Mouse (Mus musculus): ENCODE measurements around the gene Hecw2. TPM values are rescaled to one million over a fixed set of nuclear protein-coding genes. Genes with fewer than 3 reads are reported as not detected.
A peak's percentile ranks its signal among the peaks of the same experiment; 100 is the strongest.

The Hecw2 gene
- polyA plus RNA-seq, 1 experiment from 2014 or later = 5.5 TPM

GRCm38 (mm10) chr1:54074456-54074855 lies 120.5 kb downstream of the Hecw2 start:
- no peaks in the 10 kb centered on the region for H3K36me3 ChIP-seq (ENCODE audit: control insufficient read depth, insufficient read depth, low read length)
- H3K27me3 ChIP-seq (ENCODE audit: control insufficient read depth, insufficient read depth, low read length) = no peaks in the 10 kb centered on the region
- 79% methylated on average over 1 of the region's 1 CpGs for WGBS
- no peaks in the 10 kb centered on the region for H3K4me1 ChIP-seq (ENCODE audit: control insufficient read depth, insufficient read depth, low read length)
- no peaks in the 10 kb centered on the region for H3K9me3 ChIP-seq (ENCODE audit: control insufficient read depth, low read length)
- H3K27ac ChIP-seq (ENCODE audit: low read depth, low read length) = no peak overlapping the region
- H3K4me2 ChIP-seq (ENCODE audit: low read depth) = no peak overlapping the region
- H3K9ac ChIP-seq (ENCODE audit: low read length) = no peak overlapping the region
- no peak overlapping the region for H3K4me3 ChIP-seq (ENCODE audit: low read depth, low read length)
- ATAC-seq (ENCODE audit: insufficient read depth, low FRiP score, low TSS enrichment) (no peak), DNase-seq (ENCODE audit: low spot score) (no peak)

- Histone ChIP-seq H3K36me3 (ENCODE audit: control insufficient read depth, insufficient read depth, low read length) (no peaks in the 10 kb centered on the region), H3K9ac (ENCODE audit: low read length) (no peak overlapping the region), H3K27ac (ENCODE audit: low read depth, low read length) (no peak overlapping the region), H3K4me2 (ENCODE audit: low read depth) (no peak overlapping the region), H3K4me1 (ENCODE audit: control insufficient read depth, insufficient read depth, low read length) (no peaks in the 10 kb centered on the region), H3K9me3 (ENCODE audit: control insufficient read depth, low read length) (no peaks in the 10 kb centered on the region), H3K27me3 (ENCODE audit: control insufficient read depth, insufficient read depth, low read length) (no peaks in the 10 kb centered on the region), H3K4me3 (ENCODE audit: low read depth, low read length) (no peak overlapping the region)
- DNase-seq (ENCODE audit: low spot score) (no peak), ATAC-seq (ENCODE audit: insufficient read depth, low FRiP score, low TSS enrichment) (no peak)
- WGBS = 65% methylated on average over 2 of the region's 2 CpGs
These were observed 124.8 kb downstream of the Hecw2 start for GRCm38 (mm10) chr1:54070121-54070520.

GRCm38 (mm10) chr1:54068248-54068647 lies 126.7 kb downstream of the Hecw2 start:
- WGBS = 79% methylated on average over 1 of the region's 1 CpGs
- H3K4me2 ChIP-seq (ENCODE audit: low read depth) = no peak overlapping the region
- H3K4me3 ChIP-seq (ENCODE audit: low read depth, low read length) = no peak overlapping the region
- H3K9ac ChIP-seq (ENCODE audit: low read length) = no peak overlapping the region
- ATAC-seq (ENCODE audit: insufficient read depth, low FRiP score, low TSS enrichment) (no peak), DNase-seq (ENCODE audit: low spot score) (no peak)
- no peak overlapping the region for H3K27ac ChIP-seq (ENCODE audit: low read depth, low read length)
- H3K27me3 ChIP-seq (ENCODE audit: control insufficient read depth, insufficient read depth, low read length) = no peaks in the 10 kb centered on the region
- H3K4me1 ChIP-seq (ENCODE audit: control insufficient read depth, insufficient read depth, low read length) = no peaks in the 10 kb centered on the region
- no peaks in the 10 kb centered on the region for H3K9me3 ChIP-seq (ENCODE audit: control insufficient read depth, low read length)
- H3K36me3 ChIP-seq (ENCODE audit: control insufficient read depth, insufficient read depth, low read length) = no peaks in the 10 kb centered on the region

GRCm38 (mm10) chr1:54065434-54065833 lies 129.5 kb downstream of the Hecw2 start:
- 79% methylated on average over 1 of the region's 1 CpGs for WGBS
- no peak overlapping the region for H3K4me2 ChIP-seq (ENCODE audit: low read depth)
- H3K4me3 ChIP-seq (ENCODE audit: low read depth, low read length) = no peak overlapping the region
- ATAC-seq (ENCODE audit: insufficient read depth, low FRiP score, low TSS enrichment) (no peak), DNase-seq (ENCODE audit: low spot score) (no peak)
- H3K9ac ChIP-seq (ENCODE audit: low read length) = no peak overlapping the region
- no peaks in the 10 kb centered on the region for H3K4me1 ChIP-seq (ENCODE audit: control insufficient read depth, insufficient read depth, low read length)
- H3K36me3 ChIP-seq (ENCODE audit: control insufficient read depth, insufficient read depth, low read length) = no peaks in the 10 kb centered on the region
- H3K9me3 ChIP-seq (ENCODE audit: control insufficient read depth, low read length) = no peaks in the 10 kb centered on the region
- H3K27me3 ChIP-seq (ENCODE audit: control insufficient read depth, insufficient read depth, low read length) = no peaks in the 10 kb centered on the region
- H3K27ac ChIP-seq (ENCODE audit: low read depth, low read length) = no peak overlapping the region

GRCm38 (mm10) chr1:54061078-54061477 lies 133.9 kb downstream of the Hecw2 start:
- H3K27me3 ChIP-seq (ENCODE audit: control insufficient read depth, insufficient read depth, low read length) = no peaks in the 10 kb centered on the region
- H3K27ac ChIP-seq (ENCODE audit: low read depth, low read length) = no peak overlapping the region
- H3K4me3 ChIP-seq (ENCODE audit: low read depth, low read length) = no peak overlapping the region
- no peak overlapping the region for H3K9ac ChIP-seq (ENCODE audit: low read length)
- H3K9me3 ChIP-seq (ENCODE audit: control insufficient read depth, low read length) = no peaks in the 10 kb centered on the region
- DNase-seq (ENCODE audit: low spot score) = no peak
- H3K4me2 ChIP-seq (ENCODE audit: low read depth) = no peak overlapping the region
- no peak for ATAC-seq (ENCODE audit: insufficient read depth, low FRiP score, low TSS enrichment)
- 97% methylated on average over 2 of the region's 2 CpGs for WGBS
- H3K36me3 ChIP-seq (ENCODE audit: control insufficient read depth, insufficient read depth, low read length) = no peaks in the 10 kb centered on the region
- no peaks in the 10 kb centered on the region for H3K4me1 ChIP-seq (ENCODE audit: control insufficient read depth, insufficient read depth, low read length)

- Histone ChIP-seq H3K9ac (ENCODE audit: low read length) (no peak overlapping the region), H3K4me1 (ENCODE audit: control insufficient read depth, insufficient read depth, low read length) (no peaks in the 10 kb centered on the region), H3K4me3 (ENCODE audit: low read depth, low read length) (no peak overlapping the region), H3K27ac (ENCODE audit: low read depth, low read length) (no peak overlapping the region), H3K27me3 (ENCODE audit: control insufficient read depth, insufficient read depth, low read length) (no peaks in the 10 kb centered on the region), H3K9me3 (ENCODE audit: control insufficient read depth, low read length) (no peaks in the 10 kb centered on the region), H3K36me3 (ENCODE audit: control insufficient read depth, insufficient read depth, low read length) (no peaks in the 10 kb centered on the region), H3K4me2 (ENCODE audit: low read depth) (no peak overlapping the region)
- DNase-seq (ENCODE audit: low spot score) (no peak), ATAC-seq (ENCODE audit: insufficient read depth, low FRiP score, low TSS enrichment) (no peak)
- 77% methylated on average over 1 of the region's 1 CpGs for WGBS
These were observed 135.2 kb downstream of the Hecw2 start for GRCm38 (mm10) chr1:54059731-54060130.

- Histone ChIP-seq H3K9me3 (ENCODE audit: control insufficient read depth, low read length) (no peaks in the 10 kb centered on the region), H3K9ac (ENCODE audit: low read length) (no peak overlapping the region), H3K4me3 (ENCODE audit: low read depth, low read length) (no peak overlapping the region), H3K36me3 (ENCODE audit: control insufficient read depth, insufficient read depth, low read length) (no peaks in the 10 kb centered on the region), H3K27ac (ENCODE audit: low read depth, low read length) (no peak overlapping the region), H3K27me3 (ENCODE audit: control insufficient read depth, insufficient read depth, low read length) (no peaks in the 10 kb centered on the region), H3K4me2 (ENCODE audit: low read depth) (no peak overlapping the region), H3K4me1 (ENCODE audit: control insufficient read depth, insufficient read depth, low read length) (no peaks in the 10 kb centered on the region)
- ATAC-seq (ENCODE audit: insufficient read depth, low FRiP score, low TSS enrichment) (no peak), DNase-seq (ENCODE audit: low spot score) (no peak)
These were observed 142.2 kb downstream of the Hecw2 start for GRCm38 (mm10) chr1:54052771-54053170.

- ATAC-seq (ENCODE audit: insufficient read depth, low FRiP score, low TSS enrichment) (no peak), DNase-seq (ENCODE audit: low spot score) (no peak)
- H3K9ac ChIP-seq (ENCODE audit: low read length) = no peak overlapping the region
- no peaks in the 10 kb centered on the region for H3K27me3 ChIP-seq (ENCODE audit: control insufficient read depth, insufficient read depth, low read length)
- no peak overlapping the region for H3K4me2 ChIP-seq (ENCODE audit: low read depth)
- H3K4me1 ChIP-seq (ENCODE audit: control insufficient read depth, insufficient read depth, low read length) = no peaks in the 10 kb centered on the region
- no peaks in the 10 kb centered on the region for H3K9me3 ChIP-seq (ENCODE audit: control insufficient read depth, low read length)
- H3K27ac ChIP-seq (ENCODE audit: low read depth, low read length) = no peak overlapping the region
- 67% methylated on average over 1 of the region's 1 CpGs for WGBS
- H3K36me3 ChIP-seq (ENCODE audit: control insufficient read depth, insufficient read depth, low read length) = no peaks in the 10 kb centered on the region
- no peak overlapping the region for H3K4me3 ChIP-seq (ENCODE audit: low read depth, low read length)
These were observed 148.0 kb downstream of the Hecw2 start for GRCm38 (mm10) chr1:54046923-54047322.

GRCm38 (mm10) chr1:54039062-54039461 lies 155.9 kb downstream of the Hecw2 start:
- H3K4me2 ChIP-seq (ENCODE audit: low read depth) = no peak overlapping the region
- peak; percentile 58; the same call in 1 of the 2 replicates for ATAC-seq (ENCODE audit: insufficient read depth, low FRiP score, low TSS enrichment)
- H3K27ac ChIP-seq (ENCODE audit: low read depth, low read length) = no peak overlapping the region
- no peaks in the 10 kb centered on the region for H3K4me1 ChIP-seq (ENCODE audit: control insufficient read depth, insufficient read depth, low read length)
- WGBS = 55% methylated on average over 2 of the region's 2 CpGs
- no peaks in the 10 kb centered on the region for H3K27me3 ChIP-seq (ENCODE audit: control insufficient read depth, insufficient read depth, low read length)
- H3K4me3 ChIP-seq (ENCODE audit: low read depth, low read length) = no peak overlapping the region
- peak; percentile 18 for DNase-seq (ENCODE audit: low spot score)
- H3K36me3 ChIP-seq (ENCODE audit: control insufficient read depth, insufficient read depth, low read length) = no peaks in the 10 kb centered on the region
- H3K9me3 ChIP-seq (ENCODE audit: control insufficient read depth, low read length) = no peaks in the 10 kb centered on the region
- no peak overlapping the region for H3K9ac ChIP-seq (ENCODE audit: low read length)
